Mouse (Mus musculus) testis, adult 2 months (tissue): ENCODE data around the gene Bola3. TPM values are rescaled to one million over a fixed set of nuclear protein-coding genes. Genes with fewer than 3 reads are reported as not detected.
"Not testable (repeated sequence)": the region's sequence is repeated elsewhere in the genome, so short reads cannot be mapped to it uniquely, and the experiment has no call there.

Experiments used
- H3K27ac ChIP-seq: fragments of 200-500 bp; 2 replicates; pipeline ENCODE4 v1.5.1; 2012; ENCODE audit warnings: low read depth, low read length; ENCODE audit not compliant: control insufficient read depth, insufficient read depth
- H3K27me3 ChIP-seq: fragments of 200-500 bp; 2 replicates; pipeline ENCODE4 v1.6.1; 2012; ENCODE audit warnings: mild to moderate bottlenecking, low read length, moderate library complexity; ENCODE audit not compliant: control insufficient read depth, insufficient read depth
- H3K36me3 ChIP-seq: fragments of 200-500 bp; 2 replicates; pipeline ENCODE4 v1.6.1; 2012; ENCODE audit warnings: mild to moderate bottlenecking, low read length; ENCODE audit not compliant: control insufficient read depth, insufficient read depth
- H3K4me1 ChIP-seq: fragments of 200-500 bp; 2 replicates; pipeline ENCODE4 v1.6.1; 2012; ENCODE audit warnings: low read length; ENCODE audit not compliant: control insufficient read depth, insufficient read depth
- H3K4me3 ChIP-seq: fragments of 200-500 bp; 2 replicates; pipeline ENCODE4 v1.5.1; 2012; ENCODE audit warnings: low read depth, mild to moderate bottlenecking, low read length, moderate library complexity, mixed read lengths; ENCODE audit not compliant: control insufficient read depth
- CTCF ChIP-seq: fragments of 200-500 bp; IDR thresholded peaks from 2 replicates; pipeline ENCODE4 v1.5.1; 2012; ENCODE audit warnings: low read depth, mild to moderate bottlenecking, inconsistent platforms, low read length, moderate library complexity; ENCODE audit not compliant: control insufficient read depth, insufficient read depth, insufficient replicate concordance
- POLR2A ChIP-seq: fragments of 200-500 bp; IDR thresholded peaks from 2 replicates; pipeline ENCODE4 v1.6.1; 2012; ENCODE audit warnings: low read depth, mild to moderate bottlenecking, inconsistent platforms, low read length, moderate library complexity; ENCODE audit not compliant: control insufficient read depth
- polyA plus RNA-seq: library from polyadenylated mRNA; depleted of rRNA; stranded (reverse); fragments of >200 nt; gene quantifications from 2 replicates; pipeline ENCODE4 v1.2.3, GENCODE M21; 2012

Bola3 gene
- polyA plus RNA-seq, 1 experiment: 64.3 TPM

GRCm38 (mm10) chr6:83326394-83326736 is 22.6 kb upstream of the Bola3 start:
- H3K27ac ChIP-seq: peak overlapping the region; percentile 82; the same call in 1 of the 2 replicates
- H3K4me3 ChIP-seq: peak overlapping the region; percentile 87
- TF ChIP-seq CTCF: no peak
- TF ChIP-seq POLR2A: no peak
- no peaks in the 10 kb centered on the region for H3K27me3 ChIP-seq
- peaks cover 2% of the 10 kb centered on the region for H3K4me1 ChIP-seq
- H3K36me3 ChIP-seq: no peaks in the 10 kb centered on the region; the same call in 1 of the 2 replicates

GRCm38 (mm10) chr6:83326761-83327160 is 22.2 kb upstream of the Bola3 start:
- H3K36me3 ChIP-seq: no peaks in the 10 kb centered on the region; the same call in 1 of the 2 replicates
- no peak overlapping the region; the same call in 1 of the 2 replicates for H3K4me3 ChIP-seq
- no peaks in the 10 kb centered on the region for H3K27me3 ChIP-seq
- H3K4me1 ChIP-seq: peaks cover 2% of the 10 kb centered on the region
- H3K27ac ChIP-seq: no peak overlapping the region
- TF ChIP-seq CTCF: no peak
- no peak for TF ChIP-seq POLR2A

- Histone ChIP-seq H3K4me3 (no peak overlapping the region), H3K4me1 (peaks cover 2% of the 10 kb centered on the region), H3K36me3 (no peaks in the 10 kb centered on the region; the same call in 1 of the 2 replicates), H3K27ac (no peak overlapping the region), H3K27me3 (no peaks in the 10 kb centered on the region)
- TF ChIP-seq CTCF (no peak), POLR2A (no peak)
These were observed 21.3 kb upstream of the Bola3 start for GRCm38 (mm10) chr6:83327591-83328190.

- Histone ChIP-seq H3K27me3 (no peaks in the 10 kb centered on the region), H3K36me3 (no peaks in the 10 kb centered on the region; the same call in none of the 2 replicates), H3K4me3 (no peak overlapping the region), H3K4me1 (no peaks in the 10 kb centered on the region), H3K27ac (peak overlapping the region; percentile 39; the same call in 1 of the 2 replicates)
- TF ChIP-seq POLR2A (no peak), CTCF (no peak)
These were observed 7.6 kb upstream of the Bola3 start for GRCm38 (mm10) chr6:83341387-83341786.

GRCm38 (mm10) chr6:83342957-83343356 is 6.0 kb upstream of the Bola3 start:
- TF ChIP-seq POLR2A (no peak), CTCF (no peak)
- Histone ChIP-seq H3K4me3 (no peak overlapping the region), H3K27ac (no peak overlapping the region), H3K4me1 (no peaks in the 10 kb centered on the region), H3K36me3 (no peaks in the 10 kb centered on the region; the same call in none of the 2 replicates), H3K27me3 (no peaks in the 10 kb centered on the region)

- H3K4me3 ChIP-seq, H3K27ac ChIP-seq, H3K4me1 ChIP-seq, H3K36me3 ChIP-seq, H3K27me3 ChIP-seq: not testable (repeated sequence)
These were observed 3.7 kb upstream of the Bola3 start for GRCm38 (mm10) chr6:83345285-83345684.

GRCm38 (mm10) chr6:83347916-83348315 is 1.0 kb upstream of the Bola3 start:
- H3K36me3 ChIP-seq: no peaks in the 10 kb centered on the region
- no peak for TF ChIP-seq POLR2A
- no peak for TF ChIP-seq CTCF
- no peaks in the 10 kb centered on the region for H3K27me3 ChIP-seq
- H3K4me1 ChIP-seq: peaks cover 10% of the 10 kb centered on the region
- H3K27ac ChIP-seq: no peak overlapping the region
- H3K4me3 ChIP-seq: no peak overlapping the region

GRCm38 (mm10) chr6:83349274-83349958 is 469 bp downstream of the Bola3 start:
- Histone ChIP-seq H3K4me3 (peak overlapping the region; percentile 90), H3K27ac (peak overlapping the region; percentile 19), H3K27me3 (no peaks in the 10 kb centered on the region), H3K36me3 (no peaks in the 10 kb centered on the region), H3K4me1 (peaks cover 10% of the 10 kb centered on the region)
- TF ChIP-seq CTCF (peak; percentile 88), POLR2A (peak; percentile 93)
